Mouse (Mus musculus) kidney, adult 11 months (tissue): ENCODE results near the gene App.

Experiments
- DNase-seq: peaks from one replicate; pipeline ENCODE4 v3.0.0; 2022

Gene App

GRCm38 (mm10) chr16:85173373-85174081 is at the start of gene App:
TSS of gene App (minus strand) at chr16:85173766.
- DNase-seq, result peak; percentile 83

GRCm38 (mm10) chr16:85215846-85216245 is 42.3 kb upstream of the App start:
- no peak for DNase-seq

GRCm38 (mm10) chr16:85215173-85215572 is 41.6 kb upstream of the App start:
- no peak for DNase-seq

GRCm38 (mm10) chr16:85195622-85196021 is 22.1 kb upstream of the App start:
- DNase-seq, result peak; percentile 8

GRCm38 (mm10) chr16:85195167-85195566 is 21.6 kb upstream of the App start:
- DNase-seq, result no peak

GRCm38 (mm10) chr16:85181502-85181901 is 7.9 kb upstream of the App start:
- no peak for DNase-seq

GRCm38 (mm10) chr16:85180710-85181109 is 7.1 kb upstream of the App start:
- no peak for DNase-seq

- no peak for DNase-seq
Observed at GRCm38 (mm10) chr16:85176666-85177065, 3.1 kb upstream of the App start.

GRCm38 (mm10) chr16:85172571-85173372 is 794 bp downstream of the App start:
- peak; percentile 59 for DNase-seq

- DNase-seq, result peak; percentile 56
Observed at GRCm38 (mm10) chr16:85171976-85172570, 1.5 kb downstream of the App start.

GRCm38 (mm10) chr16:85170826-85171510 is 2.6 kb downstream of the App start:
- no peak for DNase-seq

GRCm38 (mm10) chr16:85168821-85169220 is 4.7 kb downstream of the App start:
- peak; percentile 82 for DNase-seq

GRCm38 (mm10) chr16:85166205-85166604 is 7.4 kb downstream of the App start:
- DNase-seq, result no peak

- DNase-seq, result no peak
Observed at GRCm38 (mm10) chr16:85165631-85166030, 7.9 kb downstream of the App start.

- DNase-seq, result no peak
Observed at GRCm38 (mm10) chr16:85165177-85165576, 8.4 kb downstream of the App start.

- DNase-seq, result no peak
Observed at GRCm38 (mm10) chr16:85162779-85163178, 10.8 kb downstream of the App start.

- DNase-seq, result no peak
Observed at GRCm38 (mm10) chr16:85160140-85160539, 13.4 kb downstream of the App start.

- no peak for DNase-seq
Observed at GRCm38 (mm10) chr16:85157796-85158546, 15.6 kb downstream of the App start.

- no peak for DNase-seq
Observed at GRCm38 (mm10) chr16:85157156-85157555, 16.4 kb downstream of the App start.

GRCm38 (mm10) chr16:85155836-85156235 is 17.7 kb downstream of the App start:
- no peak for DNase-seq

GRCm38 (mm10) chr16:85152457-85152856 is 21.1 kb downstream of the App start:
- no peak for DNase-seq

- DNase-seq, result peak; percentile 73
Observed at GRCm38 (mm10) chr16:85151681-85152080, 21.9 kb downstream of the App start.
